Mouse (Mus musculus): ENCODE data around the gene Sparcl1.

DNA sequence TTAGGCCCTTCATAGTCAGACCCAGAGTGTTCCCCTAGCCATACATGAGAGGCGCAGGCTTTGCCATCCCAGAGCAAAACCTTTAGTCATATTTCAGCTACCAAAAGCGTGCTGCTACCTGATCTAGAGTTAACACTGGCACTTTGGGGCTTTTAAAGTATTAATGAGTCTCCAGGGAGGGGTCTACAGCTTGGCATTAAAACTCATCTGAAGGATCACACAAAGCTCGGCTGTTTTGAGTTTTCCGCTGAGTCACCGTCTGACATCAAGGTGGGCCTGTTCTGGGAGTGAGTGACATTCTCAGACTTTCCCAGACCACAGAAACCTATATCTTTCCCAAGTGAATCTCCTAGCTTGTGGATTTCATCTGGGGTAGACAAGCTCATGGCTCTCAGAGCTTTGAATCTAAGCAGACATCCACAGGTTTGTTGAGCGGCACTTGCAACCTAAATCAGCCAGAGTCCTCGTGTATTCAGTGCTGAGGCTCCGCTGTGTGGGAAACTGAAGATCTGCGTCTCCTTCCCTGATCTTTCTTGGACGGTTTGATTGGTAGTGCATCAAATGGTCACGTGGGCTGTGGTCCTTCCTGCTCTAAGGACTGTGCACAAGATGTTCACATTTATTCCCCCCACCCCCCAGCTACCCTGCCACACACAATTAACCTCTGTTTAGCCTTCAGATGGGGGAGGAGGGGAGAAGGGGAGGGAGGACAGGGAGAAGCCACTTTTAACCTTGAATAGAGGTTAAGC, 5.2 kb downstream of the Sparcl1 start:
- TF ChIP-seq POLR2A (IDR thresholded peaks at IDR 0.05; ENCODE audit: insufficient read length, low read depth) (no peak), CEBPB (IDR thresholded peaks at IDR 0.05; ENCODE audit: insufficient read depth, poor library complexity, severe bottlenecking) (no peak), TCF12 (IDR thresholded peaks at IDR 0.05; ENCODE audit: insufficient read depth, poor library complexity, severe bottlenecking) (no peak), USF1 (IDR thresholded peaks at IDR 0.05; ENCODE audit: low read depth) (no peak), POLR2AphosphoS2 (IDR thresholded peaks at IDR 0.05; ENCODE audit: insufficient read length, low read depth) (no peak), MYOD1 (IDR thresholded peaks at IDR 0.05; ENCODE audit: control insufficient read depth in 1 of 3, insufficient read length in 2 of 3, low read depth in 2 of 3) (no peak), MAX (IDR thresholded peaks at IDR 0.05; ENCODE audit: low read depth) (no peak), TCF3 (IDR thresholded peaks at IDR 0.05; ENCODE audit: insufficient read length, low read depth) (no peak), REST (IDR thresholded peaks at IDR 0.05; ENCODE audit: insufficient read depth, insufficient read length) (no peak), MYOG (IDR thresholded peaks at IDR 0.05; ENCODE audit: control insufficient read depth in 1 of 3, insufficient read depth in 1 of 3, insufficient read length in 2 of 3, low read depth in 2 of 3) (no peak)

Data from myocyte (in vitro differentiated cells).